Mouse (Mus musculus) megakaryocyte, adult 5-6 weeks (primary cell): Measurements from ENCODE around the gene Reep3. TPM values are rescaled to one million over a fixed set of nuclear protein-coding genes. Genes with fewer than 3 reads are reported as not detected.

Experiments used
- ATAC-seq: 2 replicates; pipeline ENCODE4 v1.8.0; 2016; ENCODE audit warnings: mild to moderate bottlenecking, inconsistent platforms; ENCODE audit not compliant: poor library complexity, severe bottlenecking
- total RNA-seq, 2 experiments: library from RNA; stranded (forward) in 1 of 2; stranded (reverse) in 1 of 2; fragments of 153-499, 151-499 nt in 1 of 2; fragments of 221-1000, 200-1000 nt in 1 of 2; gene quantifications; 2 replicates each; pipeline versions ENCODE4 v1.2.3 to v1.2.4; 2015 to 2017

Gene Reep3
- total RNA-seq, 2 experiments from 2014 or later: 46.7 to 101 TPM

DNA sequence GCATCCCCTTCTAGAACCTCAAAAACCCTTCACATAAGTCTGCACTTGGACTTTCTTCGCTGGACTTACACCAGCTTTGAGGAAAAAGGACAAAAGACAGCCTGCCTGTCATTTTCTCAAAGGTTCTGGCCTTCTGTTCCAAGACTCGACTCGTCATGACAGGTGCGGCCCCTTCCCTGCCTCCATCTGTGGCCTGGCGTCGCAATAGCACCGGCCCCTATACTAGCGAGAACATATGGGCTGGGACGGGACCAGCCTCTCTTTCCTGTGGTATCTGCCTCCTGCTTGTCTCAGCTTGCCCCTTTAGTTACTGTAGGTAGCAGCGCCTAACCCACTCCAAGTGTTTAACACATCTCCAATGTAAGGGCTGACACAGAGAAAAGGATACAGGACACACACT, 11.6 kb downstream of the Reep3 start:
- ATAC-seq: no peak

DNA sequence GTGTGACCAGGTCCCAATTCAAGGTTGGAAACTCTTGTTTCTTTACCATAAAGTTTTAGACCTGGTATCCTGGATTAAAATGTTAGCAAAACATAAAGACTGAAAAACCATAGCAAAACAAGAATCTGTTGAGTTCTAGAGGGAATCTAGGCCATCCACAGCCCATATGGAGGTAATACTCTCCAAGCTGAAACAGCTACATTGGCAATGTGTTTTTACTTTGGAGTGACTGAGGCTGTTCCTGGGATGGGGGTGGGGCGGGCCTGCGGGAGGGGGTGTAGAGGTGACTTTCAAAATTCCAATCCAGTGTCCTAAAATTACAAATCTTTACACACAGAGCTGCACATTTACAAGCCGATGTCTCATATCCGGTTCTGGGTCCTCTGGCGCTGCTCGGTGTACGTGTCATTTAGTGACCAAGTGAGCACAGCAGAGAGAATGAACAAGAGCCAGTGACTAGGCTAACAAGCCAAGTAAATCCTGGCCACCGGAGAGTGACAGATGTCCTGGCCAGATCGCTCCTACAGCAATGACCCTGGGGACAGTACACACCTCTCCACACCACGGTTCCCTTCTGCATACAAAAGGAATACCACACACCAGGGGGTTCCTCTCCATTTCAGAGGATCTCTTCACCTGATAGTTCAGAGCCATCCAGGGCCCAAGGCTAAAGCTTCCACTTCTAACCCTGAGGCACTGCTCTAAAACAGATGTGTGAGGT, 13.1 kb downstream of the Reep3 start:
- no peak for ATAC-seq

DNA sequence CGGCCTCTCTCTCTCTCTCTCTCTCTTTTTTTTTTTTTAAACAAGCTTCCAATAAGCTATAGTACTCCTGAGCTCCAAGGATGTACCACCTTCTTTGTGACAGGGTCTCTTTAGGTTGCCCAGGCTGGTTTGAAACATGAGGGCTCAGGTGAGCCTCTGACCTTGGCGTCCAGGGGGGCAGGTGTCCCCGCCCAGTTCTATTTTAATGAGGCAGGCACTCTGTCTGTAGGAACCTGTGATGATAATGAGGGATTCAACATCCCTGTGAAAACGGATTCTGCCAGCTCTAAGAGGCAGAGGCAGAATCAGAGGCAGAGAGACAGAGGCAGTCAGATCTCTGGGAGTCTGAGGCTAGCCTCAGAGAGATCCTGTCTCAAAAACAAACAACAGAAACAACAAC, 14.2 kb downstream of the Reep3 start:
- no peak for ATAC-seq

DNA sequence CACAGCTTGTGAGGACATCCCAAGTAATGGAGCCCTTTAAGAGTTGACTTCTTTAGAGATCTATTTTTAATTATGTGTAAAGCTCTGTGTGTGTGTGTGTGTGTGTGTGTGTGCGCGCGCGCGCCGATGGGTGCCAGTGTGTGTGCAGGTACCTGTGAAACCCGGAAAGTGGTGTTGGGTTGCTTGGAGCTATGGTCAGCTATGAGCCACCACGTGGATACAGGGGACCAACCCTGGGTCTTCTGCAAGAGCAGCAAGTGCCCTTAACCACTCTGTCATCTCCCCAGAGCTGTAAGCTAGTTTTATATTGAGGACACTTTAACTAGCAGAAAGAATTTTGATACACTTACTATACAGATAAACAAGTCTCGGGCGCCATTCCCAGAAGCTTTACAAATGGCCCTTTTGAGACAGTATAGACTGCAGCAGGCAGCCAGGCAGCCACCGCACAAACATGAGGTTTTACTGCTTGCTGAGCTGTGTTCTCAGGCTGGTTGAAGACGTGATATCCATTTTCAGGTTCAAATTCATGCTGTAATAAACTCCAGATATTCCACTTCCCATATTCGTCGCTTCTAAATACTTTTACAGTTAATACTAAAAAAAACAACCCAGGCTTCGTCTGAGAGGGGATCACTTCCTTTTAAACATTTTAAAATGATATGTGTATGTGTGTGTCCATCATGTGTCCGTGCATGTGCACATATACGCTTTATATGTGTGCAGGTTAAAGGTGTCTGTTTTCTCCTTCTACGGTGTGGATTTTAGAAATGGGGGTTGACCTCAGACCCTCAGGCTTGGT, 15.3 kb downstream of the Reep3 start:
- ATAC-seq: peak; percentile 12; the same call in 1 of the 2 replicates

DNA sequence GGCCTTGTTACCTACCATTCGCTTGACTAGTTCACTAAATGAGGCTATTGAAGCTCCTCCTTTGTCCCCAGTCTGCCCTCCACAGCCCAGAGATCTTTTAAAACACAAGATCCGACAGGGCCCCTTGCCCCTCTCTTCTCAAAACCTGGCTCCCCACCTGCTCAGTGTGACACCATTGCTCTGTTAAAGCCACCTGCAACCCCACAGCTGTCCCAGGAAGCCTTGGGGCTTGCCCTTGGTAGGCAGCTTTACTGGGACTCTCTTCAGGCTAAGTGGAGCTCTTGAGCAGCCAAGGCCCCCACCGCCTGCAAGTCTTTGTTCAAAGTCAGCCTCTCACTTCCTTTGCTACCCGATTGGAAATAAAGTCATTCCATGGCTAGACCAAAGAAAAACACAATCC, 17.7 kb downstream of the Reep3 start:
- ATAC-seq: no peak

DNA sequence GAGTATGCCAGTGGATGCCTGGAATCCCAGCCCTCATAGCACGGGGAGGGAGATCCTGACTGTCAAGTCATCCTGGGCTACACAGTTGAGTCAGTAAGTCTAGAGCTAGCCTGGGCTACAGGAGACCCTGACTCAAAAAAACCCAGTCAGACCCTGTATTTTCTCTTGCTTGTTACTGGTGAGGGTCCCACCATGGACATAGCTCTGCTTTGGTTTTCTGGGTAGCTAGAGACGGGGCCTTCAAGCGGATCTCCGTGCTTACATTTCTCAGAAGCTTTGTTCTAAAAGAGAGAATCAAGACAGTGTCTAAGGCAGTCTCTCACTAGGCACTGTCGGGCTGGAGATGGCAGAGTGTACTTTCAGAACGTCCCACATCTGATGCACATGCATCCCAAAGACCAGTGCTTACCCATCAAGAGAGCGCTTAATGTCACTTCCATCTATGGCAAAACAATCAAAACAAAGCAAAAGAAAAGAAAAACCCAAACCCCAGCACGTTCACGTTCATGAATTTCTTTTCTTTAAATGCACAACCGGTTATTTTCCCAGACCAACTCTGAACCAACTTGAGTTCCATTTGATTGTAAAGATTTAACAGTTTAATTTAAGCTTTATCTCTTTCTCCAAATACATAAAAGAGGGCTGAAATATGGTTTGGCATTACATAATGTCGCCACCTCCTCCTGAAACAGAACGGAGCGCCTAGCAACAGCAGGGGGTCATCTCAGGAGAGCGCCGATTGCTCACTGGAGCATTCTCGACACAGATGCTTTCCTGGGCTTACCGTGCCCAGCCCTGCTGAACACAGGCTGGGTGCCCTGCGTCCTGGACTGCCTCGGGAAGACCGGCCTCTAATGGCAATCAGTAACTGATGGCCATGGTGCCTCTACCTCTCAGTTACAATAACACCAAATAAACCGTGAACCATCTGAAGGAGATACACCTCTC, 20.5 kb downstream of the Reep3 start:
- no peak for ATAC-seq

DNA sequence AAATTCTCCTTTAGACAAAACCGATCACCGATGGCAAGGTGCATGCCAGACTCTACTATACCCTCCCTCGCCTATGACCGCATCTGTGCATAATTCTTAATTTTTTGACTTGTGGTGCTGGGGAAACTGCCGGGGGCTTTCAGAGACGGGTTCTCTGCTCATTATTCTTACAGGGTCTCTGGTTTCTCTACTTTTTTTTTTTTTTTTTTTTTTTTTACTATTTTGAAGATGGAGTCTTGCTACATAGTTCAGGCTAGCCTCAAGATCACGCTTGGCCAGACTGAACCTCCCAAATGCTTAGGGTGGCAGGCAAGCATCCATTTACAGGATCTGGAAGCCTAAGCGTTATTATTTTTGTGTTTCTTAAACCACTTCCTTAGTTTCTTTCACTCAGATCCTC, 23.2 kb downstream of the Reep3 start:
- no peak for ATAC-seq

DNA sequence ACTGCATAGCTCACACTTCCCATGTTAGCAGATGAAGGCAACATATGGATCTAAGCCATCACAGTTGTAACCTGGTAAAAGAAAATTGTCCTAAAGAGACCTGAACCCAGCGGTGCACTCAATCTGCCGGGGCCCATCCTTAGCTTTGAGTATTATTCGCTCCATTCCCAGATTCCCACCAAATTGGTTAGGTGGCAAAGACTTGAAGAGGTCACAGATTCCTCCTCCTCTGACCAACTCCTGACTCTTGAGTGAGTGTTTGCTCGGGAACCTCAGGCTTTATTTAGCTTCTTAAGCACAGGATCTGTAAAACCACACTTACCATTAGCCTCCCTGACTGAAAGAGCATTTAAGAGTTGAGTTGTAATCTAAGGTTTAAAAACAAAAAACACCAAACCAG, 24.1 kb downstream of the Reep3 start:
- ATAC-seq: no peak

DNA sequence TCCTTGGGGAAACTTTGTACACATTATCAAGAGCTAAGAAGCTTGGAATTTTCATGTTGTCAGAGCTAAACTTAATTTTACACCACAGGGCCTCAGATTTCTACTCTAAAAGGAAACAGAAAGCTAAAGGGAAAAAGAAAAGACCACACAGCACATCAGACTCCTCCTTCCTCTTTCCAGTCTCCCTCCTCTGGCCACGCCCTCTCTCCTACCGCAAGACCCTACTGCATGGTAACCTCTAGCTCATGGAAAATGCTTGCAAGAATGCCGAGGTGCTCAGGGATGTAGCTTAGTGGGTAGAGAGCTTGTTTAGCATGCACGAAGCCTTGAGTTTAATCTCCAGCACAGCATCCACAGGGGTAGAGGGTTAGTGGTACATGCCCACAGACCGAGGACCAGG, 24.9 kb downstream of the Reep3 start:
- ATAC-seq: peak; percentile 75

DNA sequence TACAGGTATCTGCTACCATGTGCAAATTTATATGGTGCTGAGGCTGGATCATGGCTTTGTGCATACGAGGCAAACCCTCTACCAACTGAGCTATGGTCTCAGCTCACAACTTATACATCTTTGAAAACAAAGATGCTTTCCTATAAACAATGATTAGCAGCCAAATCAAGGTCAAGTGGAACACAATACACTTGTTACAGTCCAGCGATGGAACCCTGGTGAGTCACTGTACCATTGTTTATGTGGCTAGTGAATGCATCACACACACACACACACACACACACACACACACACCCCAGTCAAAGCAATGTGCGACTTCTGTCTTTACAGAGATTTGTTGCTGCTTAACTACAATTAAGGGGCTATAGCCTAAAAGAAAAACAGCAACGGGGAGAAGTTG, 25.4 kb downstream of the Reep3 start:
- no peak for ATAC-seq

DNA sequence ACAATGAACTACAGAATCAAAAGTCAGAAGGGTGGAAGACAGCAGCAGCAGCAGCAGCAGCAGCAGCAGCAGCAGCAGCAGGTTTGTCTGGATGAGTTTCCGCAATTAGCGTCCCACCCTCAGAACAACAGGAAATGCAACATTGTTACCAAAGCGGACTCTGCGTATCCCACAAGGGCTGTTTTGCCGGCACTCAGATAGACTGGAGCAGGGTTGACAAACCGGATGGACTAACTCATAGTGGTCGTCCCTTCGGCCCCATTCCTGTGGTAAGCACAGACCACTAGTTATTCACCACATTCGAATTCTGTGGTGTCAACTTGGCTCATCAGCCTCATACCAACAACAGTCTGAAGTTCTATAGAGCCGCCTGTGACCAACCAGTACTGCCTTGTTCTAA, 27.7 kb downstream of the Reep3 start:
- ATAC-seq: peak; percentile 78

DNA sequence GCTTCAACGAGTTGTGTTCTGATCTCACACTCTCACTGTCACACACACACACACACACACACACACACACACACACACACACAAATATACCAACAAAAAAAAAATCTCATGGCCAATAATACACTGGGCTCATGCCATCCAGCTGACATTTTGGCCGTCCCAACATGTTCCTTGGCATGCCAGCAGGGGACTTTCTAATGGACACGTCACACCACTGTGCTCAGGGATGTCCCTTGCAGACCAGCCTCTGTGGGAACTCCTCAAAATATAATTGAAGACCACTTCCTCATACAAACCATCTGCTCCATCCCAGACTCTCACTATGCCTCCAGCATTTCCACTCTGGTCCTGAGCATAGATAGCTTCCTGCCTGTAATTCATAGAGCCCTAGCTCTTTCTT, 30.3 kb downstream of the Reep3 start:
- ATAC-seq: 0 out of 2 replicates have a peak, but pooled peaks have one; percentile 16

DNA sequence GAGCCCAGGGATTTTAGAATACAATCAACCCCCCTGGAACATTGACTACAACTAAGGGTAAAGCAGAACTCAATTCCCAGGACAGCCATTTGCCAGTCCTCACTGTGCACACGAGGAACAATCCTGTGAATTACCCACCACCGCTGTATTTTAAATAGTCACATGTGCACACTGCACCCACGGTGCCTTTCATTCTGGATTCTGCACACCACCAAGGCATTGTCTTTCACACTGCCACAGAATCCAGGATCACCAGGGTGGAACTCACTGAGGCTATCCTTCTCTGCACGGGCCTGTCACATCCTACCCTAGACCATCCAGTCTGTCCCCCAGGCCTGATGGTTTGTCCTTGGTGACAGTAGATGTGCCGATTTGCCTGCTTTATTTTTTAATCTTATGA, 30.8 kb downstream of the Reep3 start:
- ATAC-seq: no peak

DNA sequence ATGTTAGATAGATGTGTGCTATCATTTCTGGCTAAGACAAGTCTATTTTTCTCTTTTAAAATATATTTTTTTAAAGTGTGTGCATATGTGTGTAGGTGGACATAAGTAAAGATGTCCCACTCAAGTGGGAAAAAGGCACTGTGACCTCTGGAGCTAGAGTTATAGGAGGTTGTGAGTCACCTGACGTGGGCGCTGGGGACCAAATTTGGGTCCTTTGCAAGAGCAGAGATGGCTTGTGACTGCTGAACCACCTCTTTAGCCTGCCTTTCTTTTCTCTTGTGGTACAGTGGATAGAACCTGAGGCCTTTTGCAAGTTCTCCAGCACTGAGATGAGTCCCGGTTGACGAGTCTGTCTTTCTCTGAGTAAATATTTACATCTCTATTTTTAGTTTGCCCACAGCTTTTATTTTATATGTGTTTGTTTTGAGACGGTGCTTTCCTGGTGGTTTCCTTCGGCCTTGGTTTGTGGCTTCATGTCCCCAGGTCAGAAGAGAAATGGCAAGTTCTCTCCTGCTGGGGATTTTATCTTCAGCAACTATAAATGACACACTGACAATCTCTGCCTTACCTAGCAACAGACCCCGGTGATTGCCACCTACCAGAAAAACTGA, 31.4 kb downstream of the Reep3 start:
- no peak for ATAC-seq

DNA sequence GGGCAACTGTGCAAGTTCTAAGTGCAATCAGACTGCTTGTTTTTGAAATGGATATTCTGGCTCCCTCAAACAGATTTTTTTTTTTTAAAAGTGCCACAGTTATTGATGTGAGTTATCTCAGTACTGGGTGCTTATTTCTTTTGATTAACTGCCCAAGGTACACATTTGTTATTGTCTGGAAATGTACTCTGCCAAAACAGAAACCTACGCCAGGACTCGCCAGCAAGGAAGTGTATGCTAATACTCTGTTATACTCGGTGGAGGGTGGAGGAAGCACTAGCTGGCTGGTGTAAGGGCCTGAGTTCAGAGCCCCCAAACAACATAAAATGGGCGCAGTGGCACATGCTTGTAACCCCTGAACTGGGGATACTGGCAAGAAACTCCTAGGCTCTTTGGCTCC, 34.9 kb downstream of the Reep3 start:
- no peak for ATAC-seq

DNA sequence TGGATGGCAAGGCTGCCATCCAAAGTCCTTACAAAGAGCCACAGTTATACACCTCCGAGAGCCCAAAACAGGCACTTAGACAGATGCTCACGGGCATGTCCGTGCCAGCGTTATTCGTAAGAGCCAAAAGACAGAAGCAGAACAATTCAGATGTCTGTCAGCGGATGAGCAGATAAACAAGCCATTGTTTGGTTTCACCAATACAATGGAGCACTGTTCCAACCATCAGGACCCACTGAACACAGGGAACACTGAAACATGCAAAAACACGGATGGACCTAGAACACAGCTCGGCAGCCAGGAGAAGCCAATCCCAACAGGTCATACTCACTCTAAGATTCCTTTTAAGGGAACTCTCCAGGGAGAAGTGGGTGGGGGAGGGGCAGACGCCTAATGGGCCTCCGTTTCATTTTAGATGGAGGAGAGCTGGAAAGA, 35.4 kb downstream of the Reep3 start:
- no peak for ATAC-seq

DNA sequence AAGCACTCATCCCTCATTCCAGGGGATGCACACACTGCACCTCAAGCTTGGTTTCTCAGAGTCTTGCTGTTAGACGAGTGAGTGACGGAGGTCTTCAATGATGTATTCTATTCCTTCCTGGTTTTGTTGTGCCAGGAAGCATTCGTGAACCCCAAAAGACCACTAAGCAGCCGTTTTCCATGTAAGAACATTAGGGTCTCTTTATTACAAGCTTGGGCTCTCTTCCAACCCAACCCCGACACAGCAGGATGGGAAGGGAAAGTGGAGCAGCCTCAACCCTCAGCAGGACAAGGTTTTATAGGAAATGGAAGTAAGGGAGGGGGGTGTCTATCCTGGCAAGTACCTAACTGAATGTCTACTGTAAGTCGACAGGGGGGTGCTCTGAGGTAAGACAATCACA, 38.0 kb downstream of the Reep3 start:
- no peak for ATAC-seq

DNA sequence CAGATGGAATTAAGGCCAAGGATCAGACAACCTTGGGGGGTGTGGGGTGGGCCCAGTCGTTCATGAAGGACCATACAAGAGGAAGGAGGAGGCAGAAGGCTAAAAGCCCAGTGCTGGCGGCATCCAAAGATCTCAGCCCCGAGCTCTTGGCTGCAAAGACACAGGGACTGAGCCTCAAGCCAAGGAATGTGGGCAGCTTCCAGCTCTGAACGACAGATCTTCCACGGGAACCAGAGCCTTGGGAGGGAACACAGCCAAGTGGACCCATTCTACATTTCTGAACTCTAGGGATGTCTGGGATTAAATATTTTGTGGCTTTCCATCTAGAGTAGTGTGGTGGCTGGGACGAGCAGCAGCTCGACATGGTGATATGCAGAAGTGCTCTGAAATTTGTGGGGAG, 38.4 kb downstream of the Reep3 start:
- no peak for ATAC-seq

DNA sequence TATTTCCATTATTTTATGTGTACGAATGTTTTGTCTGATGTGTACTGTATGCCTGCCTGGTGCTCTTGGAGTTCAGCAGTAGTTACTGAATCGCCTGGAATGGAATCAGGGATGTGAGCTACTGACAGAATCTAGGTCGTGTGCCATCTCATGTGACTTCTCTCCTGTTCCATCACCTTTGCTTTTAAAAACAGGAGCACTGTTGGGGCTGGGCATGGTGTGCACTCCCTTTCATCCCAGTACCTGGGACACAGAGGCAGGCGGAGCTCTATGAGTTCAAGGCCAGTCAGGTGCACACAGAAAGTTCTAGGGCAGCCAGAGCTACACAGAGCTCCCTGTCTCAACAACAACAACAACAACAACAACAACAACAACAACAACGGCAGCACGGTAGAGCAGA, 39.0 kb downstream of the Reep3 start:
- no peak for ATAC-seq

DNA sequence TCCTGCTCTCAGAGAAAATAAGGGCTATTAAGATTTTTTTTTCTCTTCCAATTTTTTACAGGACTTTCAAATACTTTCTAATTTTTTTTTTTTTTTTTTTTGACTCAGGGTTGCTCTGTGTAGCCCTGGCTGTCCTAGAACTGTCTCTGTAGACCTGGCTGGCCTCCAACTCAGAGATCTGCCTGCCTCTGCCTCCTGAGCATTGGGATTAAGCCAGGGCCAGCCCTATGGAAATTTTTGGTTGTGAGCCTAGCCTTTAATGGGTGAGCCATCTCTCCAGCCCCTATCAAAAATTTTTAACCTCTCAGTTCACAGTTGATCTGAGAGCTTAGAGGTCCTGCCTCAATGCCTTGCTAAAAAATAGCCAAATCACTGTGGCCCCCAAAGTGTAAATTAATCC, 39.5 kb downstream of the Reep3 start:
- ATAC-seq: no peak
